Mouse (Mus musculus) layer of hippocampus, adult 11-12 months (tissue): ENCODE measurements around the gene Trio.

Experiments used
- DNase-seq: peaks from one replicate; pipeline ENCODE4 v3.0.0; 2022; ENCODE audit warnings: low spot score

Gene Trio

GRCm38 (mm10) chr15:27875753-27876152, 149.9 kb downstream of the Trio start:
- DNase-seq = no peak

- no peak for DNase-seq
These were observed 151.8 kb downstream of the Trio start for GRCm38 (mm10) chr15:27873747-27874320.

GRCm38 (mm10) chr15:27872286-27872685, 153.4 kb downstream of the Trio start:
- no peak for DNase-seq

- DNase-seq = no peak
These were observed 153.9 kb downstream of the Trio start for GRCm38 (mm10) chr15:27871708-27872107.

GRCm38 (mm10) chr15:27871260-27871659, 154.4 kb downstream of the Trio start:
- no peak for DNase-seq

GRCm38 (mm10) chr15:27869001-27869400, 156.6 kb downstream of the Trio start:
- DNase-seq = no peak

- DNase-seq = no peak
These were observed 157.8 kb downstream of the Trio start for GRCm38 (mm10) chr15:27867831-27868230.

- no peak for DNase-seq
These were observed 159.2 kb downstream of the Trio start for GRCm38 (mm10) chr15:27866471-27866870.

GRCm38 (mm10) chr15:27866053-27866452, 159.6 kb downstream of the Trio start:
- no peak for DNase-seq

GRCm38 (mm10) chr15:27864397-27864796, 161.3 kb downstream of the Trio start:
- DNase-seq = no peak

GRCm38 (mm10) chr15:27862949-27863348, 162.7 kb downstream of the Trio start:
- DNase-seq = no peak

- DNase-seq = no peak
These were observed 165.2 kb downstream of the Trio start for GRCm38 (mm10) chr15:27860439-27860838.

- no peak for DNase-seq
These were observed 166.1 kb downstream of the Trio start for GRCm38 (mm10) chr15:27859590-27859989.

GRCm38 (mm10) chr15:27859115-27859514, 166.5 kb downstream of the Trio start:
- no peak for DNase-seq

- DNase-seq = no peak
These were observed 167.3 kb downstream of the Trio start for GRCm38 (mm10) chr15:27858179-27858819.

GRCm38 (mm10) chr15:27857242-27857641, 168.4 kb downstream of the Trio start:
- no peak for DNase-seq

GRCm38 (mm10) chr15:27856050-27856787, 169.4 kb downstream of the Trio start:
- no peak for DNase-seq

GRCm38 (mm10) chr15:27851312-27851711, 174.3 kb downstream of the Trio start:
- no peak for DNase-seq

GRCm38 (mm10) chr15:27850904-27851303, 174.7 kb downstream of the Trio start:
- DNase-seq = no peak

- no peak for DNase-seq
These were observed 175.7 kb downstream of the Trio start for GRCm38 (mm10) chr15:27849910-27850309.

- no peak for DNase-seq
These were observed 184.0 kb downstream of the Trio start for GRCm38 (mm10) chr15:27841696-27842095.

GRCm38 (mm10) chr15:27840579-27840978, 185.1 kb downstream of the Trio start:
- DNase-seq = no peak

- DNase-seq = no peak
These were observed 185.5 kb downstream of the Trio start for GRCm38 (mm10) chr15:27840125-27840524.
